Mouse (Mus musculus) myocyte (in vitro differentiated cells): ENCODE data around the gene Myh7b.

ENCODE experiments used
- CEBPB ChIP-seq: IDR thresholded peaks from 2 replicates; pipeline ENCODE4 v1.6.1; 2011; ENCODE audit warnings: mild to moderate bottlenecking, moderate library complexity; ENCODE audit not compliant: poor library complexity, insufficient read depth, severe bottlenecking
- E2F4 ChIP-seq: IDR thresholded peaks from one replicate; pipeline ENCODE4 v1.6.1; 2011; ENCODE audit warnings: mild to moderate bottlenecking, control low read depth, moderate library complexity; ENCODE audit not compliant: insufficient read depth
- MAX ChIP-seq: IDR thresholded peaks from one replicate; pipeline ENCODE4 v1.6.1; 2011; ENCODE audit warnings: low read depth, mild to moderate bottlenecking, control low read depth
- MYOD1 ChIP-seq, 3 experiments: IDR thresholded peaks; one replicate each; pipeline ENCODE4 v1.6.1; 2011; ENCODE audit warnings: control low read depth in 2 of 3, low read depth in 2 of 3, mild to moderate bottlenecking in 2 of 3, moderate library complexity in 1 of 3; ENCODE audit not compliant: insufficient read length in 2 of 3, control insufficient read depth in 1 of 3
- MYOG ChIP-seq, 3 experiments: IDR thresholded peaks; one replicate each; pipeline ENCODE4 v1.6.1; 2011; ENCODE audit warnings: control low read depth in 2 of 3, low read depth in 2 of 3, mild to moderate bottlenecking in 2 of 3; ENCODE audit not compliant: insufficient read length in 2 of 3, control insufficient read depth in 1 of 3, insufficient read depth in 1 of 3
- POLR2A ChIP-seq: IDR thresholded peaks from one replicate; pipeline ENCODE4 v1.6.1; 2011; ENCODE audit warnings: low read depth, mild to moderate bottlenecking, control low read depth, moderate library complexity; ENCODE audit not compliant: insufficient read length
- POLR2AphosphoS2 ChIP-seq: IDR thresholded peaks from one replicate; pipeline ENCODE4 v1.6.1; 2011; ENCODE audit warnings: low read depth, control low read depth; ENCODE audit not compliant: insufficient read length
- SRF ChIP-seq: IDR thresholded peaks from one replicate; pipeline ENCODE4 v1.6.1; 2011; ENCODE audit warnings: low read depth; ENCODE audit not compliant: control insufficient read depth, insufficient read length
- TCF12 ChIP-seq: IDR thresholded peaks from one replicate; pipeline ENCODE4 v1.6.1; 2011; ENCODE audit warnings: mild to moderate bottlenecking, control low read depth; ENCODE audit not compliant: poor library complexity, insufficient read depth, severe bottlenecking
- TCF3 ChIP-seq: IDR thresholded peaks from one replicate; pipeline ENCODE4 v1.6.1; 2011; ENCODE audit warnings: low read depth, control low read depth; ENCODE audit not compliant: insufficient read length
- USF1 ChIP-seq: IDR thresholded peaks from one replicate; pipeline ENCODE4 v1.6.1; 2011; ENCODE audit warnings: low read depth, mild to moderate bottlenecking, control low read depth, moderate library complexity

DNA sequence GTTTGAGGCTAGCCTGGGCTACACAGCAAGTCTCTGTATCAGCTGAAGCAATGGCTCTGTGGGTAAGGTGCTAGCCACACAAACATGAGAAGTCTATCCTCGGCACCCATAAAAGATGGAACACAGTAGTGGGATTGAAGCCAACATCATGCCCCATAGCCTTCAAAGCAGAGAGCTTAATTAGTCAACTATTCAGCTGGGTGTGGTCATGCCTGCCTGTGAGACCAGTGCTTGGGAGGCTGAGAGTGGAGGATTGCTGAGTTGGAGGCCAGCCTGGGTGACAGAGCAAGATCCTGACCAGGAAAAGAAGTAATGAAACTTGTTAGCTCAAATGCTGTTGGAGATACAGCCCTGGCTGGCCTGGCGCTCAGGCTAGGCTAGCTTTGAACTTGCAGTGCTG, 20.1 kb upstream of the Myh7b start:
- no peak for TF ChIP-seq POLR2A
- no peak for TF ChIP-seq POLR2AphosphoS2
- no peak for TF ChIP-seq TCF12
- TF ChIP-seq MAX: no peak
- no peak for TF ChIP-seq E2F4
- no peak for TF ChIP-seq SRF
- no peak for TF ChIP-seq TCF3
- no peak for TF ChIP-seq CEBPB
- no peak for TF ChIP-seq MYOD1 (IDR thresholded peaks at IDR 0.05; ENCODE audit: control insufficient read depth in 1 of 3, insufficient read length in 2 of 3, low read depth in 2 of 3)
- TF ChIP-seq USF1: no peak
- no peak for TF ChIP-seq MYOG (IDR thresholded peaks at IDR 0.05; ENCODE audit: control insufficient read depth in 1 of 3, insufficient read depth in 1 of 3, insufficient read length in 2 of 3, low read depth in 2 of 3)
